Mouse (Mus musculus): Measurements from ENCODE around the gene Il1b. TPM values are rescaled to one million over a fixed set of nuclear protein-coding genes. Genes with fewer than 3 reads are reported as not detected.

Gene Il1b
- total RNA-seq, 2 experiments from 2014 or later, result not detected

GRCm38 (mm10) chr2:129380211-129380610, 9.3 kb upstream of the Il1b start:
- intact Hi-C loops (cut with DNase I; ENCODE audit: low total_unique reads), result no loop called here
- DNase-seq, result no peak

DNA sequence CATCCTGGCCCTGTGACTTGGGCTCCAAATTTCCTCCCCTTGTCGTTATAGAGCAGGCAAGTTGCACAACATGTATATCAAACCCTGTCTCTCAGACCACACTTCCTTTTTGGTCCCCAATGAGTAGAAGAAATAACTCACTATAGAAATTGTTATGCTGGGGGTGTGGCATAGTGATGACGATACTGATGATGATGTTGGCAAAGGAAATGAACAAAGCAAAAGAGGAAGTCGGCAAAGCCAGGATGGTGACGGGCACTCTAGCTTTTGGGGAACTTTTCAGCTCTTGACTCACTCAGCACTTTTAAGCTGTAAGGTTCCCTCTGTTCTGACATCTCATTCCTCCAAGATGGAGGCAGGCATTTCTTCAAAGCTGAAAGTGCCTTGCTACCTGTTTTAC, 2.4 kb upstream of the Il1b start:
- intact Hi-C loops (cut with DNase I; ENCODE audit: low total_unique reads), result no loop called here
- DNase-seq, result no peak

- DNase-seq, result no peak
- intact Hi-C loops (cut with DNase I; ENCODE audit: low total_unique reads), result no loop called here
Observed at GRCm38 (mm10) chr2:129369615-129370014, 1.3 kb downstream of the Il1b start.

DNA sequence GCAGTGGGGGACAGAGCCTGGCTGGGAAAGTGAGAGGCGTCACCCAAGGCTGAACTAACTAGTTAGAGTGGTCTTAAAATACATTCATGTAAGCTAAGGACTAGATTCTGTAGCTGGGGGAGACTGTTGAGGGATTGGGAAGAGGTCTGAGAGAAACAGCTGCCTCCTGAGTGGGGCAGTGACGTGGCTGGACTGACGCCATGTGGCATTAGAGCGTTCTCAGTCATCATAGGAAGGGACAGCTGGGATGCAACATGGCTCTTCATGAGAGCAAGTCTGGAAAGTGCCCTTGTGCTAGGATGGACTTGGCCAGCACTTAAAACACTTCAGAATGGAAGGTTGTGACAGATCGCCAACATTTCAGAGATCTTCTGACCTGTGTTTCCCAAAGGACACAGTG, 2.1 kb downstream of the Il1b start:
- intact Hi-C loops (cut with DNase I; ENCODE audit: low total_unique reads), result no loop called here
- no peak for DNase-seq

DNA sequence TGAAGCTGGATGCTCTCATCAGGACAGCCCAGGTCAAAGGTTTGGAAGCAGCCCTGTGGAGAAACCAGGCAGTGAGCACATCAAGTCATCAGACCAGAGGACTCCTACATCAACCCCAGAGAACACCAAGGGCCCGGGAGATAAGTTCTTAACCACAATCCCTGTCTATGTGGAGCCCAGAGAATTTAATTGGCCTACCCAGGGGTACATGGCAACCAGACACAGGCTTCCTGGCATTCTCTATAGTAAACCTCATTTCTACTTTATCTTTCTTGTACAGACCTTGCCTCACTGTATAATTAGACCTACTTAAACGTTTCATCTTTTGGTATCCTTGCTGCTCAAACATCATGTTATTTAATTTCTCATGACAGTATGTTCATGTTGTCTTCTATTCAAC, 2.8 kb downstream of the Il1b start:
- intact Hi-C loops (cut with DNase I; ENCODE audit: low total_unique reads), result no loop called here
- DNase-seq, result no peak

DNA sequence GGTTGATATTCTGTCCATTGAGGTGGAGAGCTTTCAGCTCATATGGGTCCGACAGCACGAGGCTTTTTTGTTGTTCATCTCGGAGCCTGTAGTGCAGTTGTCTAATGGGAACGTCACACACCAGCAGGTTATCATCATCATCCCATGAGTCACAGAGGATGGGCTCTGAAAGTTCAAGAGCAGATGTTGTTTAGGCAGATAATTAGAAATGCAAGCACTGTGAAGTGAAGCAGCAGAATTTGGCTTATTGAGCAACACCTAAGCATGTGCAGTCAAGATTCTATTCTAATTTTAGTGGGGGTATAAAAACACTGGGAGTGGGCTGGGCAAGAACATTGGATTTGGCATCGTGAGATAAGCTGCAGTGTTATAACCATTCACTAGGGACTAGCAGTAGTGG, 3.7 kb downstream of the Il1b start:
- no peak for DNase-seq
- intact Hi-C loops (cut with DNase I; ENCODE audit: low total_unique reads), result no loop called here

DNA sequence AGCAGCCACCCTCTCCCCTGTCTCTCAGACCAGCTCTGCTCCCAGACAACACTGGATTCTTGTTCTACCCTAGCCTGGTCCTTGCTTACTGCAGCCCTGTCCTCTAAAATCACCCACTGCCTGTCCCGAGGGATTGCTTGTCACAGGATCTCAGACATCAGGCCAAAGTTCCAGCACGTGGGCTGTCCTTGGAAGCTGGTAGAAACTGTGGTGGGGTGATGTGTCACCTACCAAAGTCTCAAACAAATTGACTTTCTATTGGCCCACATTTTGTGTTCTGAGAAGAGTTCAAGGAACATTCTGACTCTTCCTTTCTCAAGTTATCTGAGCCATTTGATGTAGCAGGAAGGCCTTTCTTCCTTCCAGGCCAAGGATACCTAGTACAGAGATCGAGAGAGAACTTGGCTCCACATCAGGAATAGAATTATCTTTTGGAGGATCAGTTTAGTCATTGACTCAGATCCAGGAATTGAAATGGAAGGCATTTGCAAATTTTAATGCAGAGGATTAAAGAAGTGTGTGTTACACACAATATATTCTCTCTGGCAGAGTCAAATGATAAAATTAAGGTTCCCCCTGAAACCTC, 9.9 kb downstream of the Il1b start:
- intact Hi-C loops (cut with DNase I; ENCODE audit: low total_unique reads), result no loop called here
- DNase-seq, result no peak

DNA sequence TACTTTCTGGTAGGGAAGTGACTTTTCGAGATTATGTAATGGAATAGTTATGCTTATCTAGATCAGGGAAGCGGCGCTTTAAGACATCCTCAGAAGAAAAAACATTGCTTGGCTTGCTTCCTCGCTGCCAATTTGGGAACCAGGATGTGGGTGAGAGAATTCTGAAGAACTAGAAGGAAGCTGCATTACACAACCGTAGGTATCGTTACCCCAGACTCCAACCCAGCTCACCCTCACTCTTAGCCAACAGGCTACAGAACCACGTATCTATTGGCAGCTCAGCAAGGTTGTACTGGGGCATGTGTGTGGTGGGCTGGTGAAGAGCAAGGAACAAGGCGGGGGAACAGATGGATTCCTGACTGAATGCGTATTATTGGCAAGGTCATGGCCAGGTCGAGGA, 10.7 kb downstream of the Il1b start:
- intact Hi-C loops (cut with DNase I; ENCODE audit: low total_unique reads), result no loop called here

DNA sequence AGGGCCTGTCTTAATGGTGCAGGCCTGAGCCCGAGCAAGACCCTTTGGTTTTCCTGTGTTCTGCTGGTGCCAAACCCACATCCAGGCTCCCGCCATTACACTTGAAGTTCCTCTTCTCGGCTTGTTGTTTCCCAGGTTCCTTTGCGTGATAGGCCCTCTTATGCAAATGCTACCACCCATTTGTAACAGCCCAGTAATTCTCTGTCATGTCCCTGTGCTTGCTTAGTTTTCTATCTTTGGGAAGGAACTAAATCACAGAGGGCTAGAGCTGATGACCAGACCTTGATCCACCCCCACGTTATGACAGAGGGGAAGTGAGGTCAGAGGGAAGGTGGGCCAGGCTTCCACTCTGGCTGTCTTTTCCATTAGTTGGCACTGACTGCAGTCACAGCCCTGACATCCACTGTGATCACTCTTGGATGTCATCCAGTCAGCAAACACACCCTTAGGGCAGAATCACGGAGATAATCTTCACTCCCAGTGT, 32.8 kb downstream of the Il1b start:
- DNase-seq, result no peak
- intact Hi-C loops (cut with DNase I; ENCODE audit: low total_unique reads), result no loop called here

More for the DNA sequence above, 10.7 kb downstream of the Il1b start:
- DNase-seq, result no peak

DNA sequence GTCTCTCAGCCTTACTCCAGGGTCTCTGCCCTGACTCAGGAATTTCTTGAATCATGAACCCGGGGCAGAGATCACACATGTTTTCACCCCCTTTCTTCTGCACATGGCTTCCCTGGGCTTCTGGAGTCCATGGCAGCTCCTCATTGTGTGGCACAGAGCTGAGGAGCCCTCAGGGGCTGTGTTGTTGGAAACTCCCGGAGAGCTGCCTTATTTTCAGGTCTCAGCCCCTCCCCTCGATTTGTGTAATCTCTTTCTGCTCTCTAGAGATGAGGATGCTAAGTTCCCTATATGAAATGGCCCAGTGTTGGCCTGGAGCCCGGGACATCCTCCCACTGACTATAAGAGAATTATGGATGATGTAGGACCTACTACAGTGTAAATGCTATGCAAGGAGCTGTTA, 37.5 kb downstream of the Il1b start:
- no peak for DNase-seq
- intact Hi-C loops (cut with DNase I; ENCODE audit: low total_unique reads), result no loop called here

DNA sequence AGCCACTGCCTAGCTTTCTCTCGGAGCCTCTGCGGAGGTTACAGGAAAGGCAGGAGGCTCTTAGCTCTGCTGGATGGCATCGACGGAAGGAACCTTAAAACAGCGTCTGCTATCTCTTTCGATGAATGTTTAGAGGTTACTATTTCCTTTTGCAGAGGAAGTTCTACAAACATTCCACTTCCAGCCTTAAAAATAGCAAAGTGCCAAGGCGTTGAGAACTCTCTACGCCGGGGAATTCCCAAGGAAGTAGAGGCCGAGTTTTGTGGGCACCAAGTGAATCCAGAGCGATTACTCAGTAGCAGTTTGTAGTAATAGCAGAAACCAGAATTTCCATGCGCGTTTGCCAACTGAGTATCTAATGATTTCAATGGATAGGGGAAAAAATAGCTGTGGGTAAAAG, 40.4 kb downstream of the Il1b start:
- intact Hi-C loops (cut with DNase I; ENCODE audit: low total_unique reads), result no loop called here
- DNase-seq, result no peak

GRCm38 (mm10) chr2:129330024-129330423, 40.9 kb downstream of the Il1b start:
- DNase-seq, result no peak
- intact Hi-C loops (cut with DNase I; ENCODE audit: low total_unique reads), result no loop called here

DNA sequence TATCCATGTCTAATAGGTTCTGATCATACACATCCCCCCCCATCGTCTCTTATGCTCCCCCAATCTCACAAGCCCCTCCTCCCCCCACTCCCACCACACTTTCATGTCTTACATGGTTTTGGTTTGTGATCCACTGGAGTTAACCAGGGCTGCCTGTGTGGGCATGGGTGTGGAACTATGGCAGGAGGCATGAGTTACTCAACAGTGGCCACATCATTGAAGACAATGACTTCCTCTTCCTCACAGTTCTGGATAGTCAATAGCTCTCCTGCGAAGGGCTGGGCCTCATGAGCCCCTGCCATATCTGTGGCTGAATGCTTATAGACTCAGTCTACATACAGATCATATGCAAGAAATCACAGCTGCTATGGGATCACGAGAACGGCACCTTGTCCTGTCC, 42.7 kb downstream of the Il1b start:
- intact Hi-C loops (cut with DNase I; ENCODE audit: low total_unique reads), result no loop called here
- no peak for DNase-seq

DNA sequence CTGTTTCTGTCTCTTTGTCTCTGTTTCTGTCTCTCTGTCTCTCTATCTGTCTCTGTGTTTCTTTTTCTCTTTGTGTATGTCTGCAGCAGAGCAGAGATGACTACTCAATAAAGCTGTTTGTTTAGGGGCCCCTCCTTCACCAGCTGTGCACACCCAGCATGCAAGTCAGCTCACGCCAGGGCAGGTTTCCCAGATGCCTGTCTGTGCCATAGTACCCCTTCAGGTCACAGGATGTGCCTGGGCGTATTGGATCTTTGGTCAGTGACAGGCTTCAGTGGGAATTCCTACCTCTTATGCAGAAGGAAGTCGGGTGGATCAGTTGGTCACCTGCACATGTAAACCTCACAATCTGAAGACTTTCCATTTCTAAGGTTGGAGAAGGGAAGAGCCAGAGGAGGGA, 46.7 kb downstream of the Il1b start:
- no peak for DNase-seq
- intact Hi-C loops (cut with DNase I; ENCODE audit: low total_unique reads), result no loop called here

DNA sequence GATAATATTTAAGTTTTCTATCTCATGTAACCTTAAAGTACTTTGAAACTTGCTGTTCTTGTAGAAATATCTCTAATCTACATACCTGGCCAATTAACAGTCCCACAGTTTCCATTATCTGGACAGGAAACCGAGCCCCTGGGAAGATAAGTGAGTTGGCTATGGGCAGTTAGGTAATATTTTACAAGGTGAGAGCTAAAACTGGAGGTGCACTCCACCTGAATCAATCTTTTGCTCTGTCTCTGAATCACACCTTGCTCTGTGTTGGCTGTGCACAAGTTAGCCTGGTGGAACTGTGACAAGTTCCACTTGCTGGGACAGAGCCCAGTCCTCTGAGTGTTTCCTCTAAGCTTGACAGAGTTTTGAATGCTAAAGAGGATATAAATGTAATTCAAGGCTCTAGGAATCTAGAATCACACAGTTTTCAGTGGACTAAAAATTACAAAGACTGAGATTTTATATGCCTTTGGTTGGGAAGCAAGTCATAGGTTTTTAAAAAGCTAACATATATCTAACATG, 48.8 kb downstream of the Il1b start:
- intact Hi-C loops (cut with DNase I; ENCODE audit: low total_unique reads), result no loop called here
- no peak for DNase-seq

DNA sequence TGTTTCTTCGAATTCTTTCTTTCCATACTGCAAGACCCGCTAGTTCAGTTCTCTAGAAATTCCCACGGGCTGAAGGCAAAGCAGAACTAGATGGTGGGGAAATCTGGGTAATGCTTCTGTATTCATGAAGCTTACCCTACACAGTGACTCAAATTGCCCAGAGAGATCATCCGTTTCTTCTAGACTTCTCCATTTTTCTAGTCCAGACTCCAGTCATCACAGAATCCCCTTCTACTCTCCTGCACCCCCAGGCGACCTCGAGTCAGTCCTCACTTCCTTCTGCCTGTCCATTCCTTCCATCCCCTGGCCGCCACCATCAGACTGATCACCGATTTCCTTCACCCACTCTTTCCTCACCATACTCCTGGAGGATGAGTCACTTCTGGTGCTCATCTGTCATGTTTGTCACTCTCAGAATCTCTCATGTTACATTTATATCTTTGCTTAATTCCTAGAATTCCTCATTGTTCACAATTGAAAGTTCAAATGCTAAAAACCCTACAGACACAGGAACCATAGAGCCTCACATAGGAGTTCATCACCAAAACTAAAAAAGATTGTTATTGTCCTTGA, 50.8 kb downstream of the Il1b start:
- no peak for DNase-seq
- intact Hi-C loops (cut with DNase I; ENCODE audit: low total_unique reads), result no loop called here

DNA sequence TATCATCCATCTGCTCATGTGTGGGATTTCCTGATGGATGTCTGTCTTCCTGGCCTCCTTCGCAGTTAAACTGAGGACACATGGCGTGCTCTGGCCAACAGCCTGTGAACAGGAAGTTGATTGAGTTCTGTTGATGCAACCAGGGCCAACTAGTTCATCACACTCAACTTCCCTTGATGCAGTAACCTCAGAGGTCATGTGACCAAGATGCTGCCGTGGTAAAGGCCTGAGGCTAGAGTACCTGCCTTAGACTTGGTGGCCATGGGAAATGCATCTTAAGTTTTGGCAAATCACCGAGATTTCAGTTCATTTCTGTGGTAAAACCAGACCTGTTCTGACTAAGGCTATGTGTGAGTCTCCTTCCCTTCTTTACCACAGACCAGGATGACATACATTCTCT, 55.1 kb downstream of the Il1b start:
- intact Hi-C loops (cut with DNase I; ENCODE audit: low total_unique reads), result no loop called here
- DNase-seq, result no peak

DNA sequence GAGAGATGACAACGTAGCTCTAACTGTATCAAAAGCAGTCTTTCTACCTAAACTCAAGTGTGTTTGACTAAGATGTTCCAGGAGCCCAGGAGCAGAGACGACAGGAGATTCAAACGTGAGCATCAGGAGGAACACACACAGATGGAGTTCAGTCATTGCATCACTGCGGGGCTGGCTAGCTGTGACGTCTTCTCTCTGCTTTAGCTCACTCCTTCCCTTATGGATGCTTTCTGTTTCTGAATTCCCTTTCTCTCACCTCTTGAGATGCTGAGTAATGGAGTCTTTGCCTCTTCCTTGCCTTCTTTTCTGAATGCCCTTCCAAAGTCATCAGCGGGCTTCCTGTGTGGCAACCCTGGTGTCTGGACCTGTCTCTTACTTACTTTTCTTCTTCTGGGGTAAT, 56.1 kb downstream of the Il1b start:
- no peak for DNase-seq
- intact Hi-C loops (cut with DNase I; ENCODE audit: low total_unique reads), result no loop called here

All from gastrocnemius, postnatal 14 days (tissue).